Mouse (Mus musculus): ENCODE measurements at regions not wholly inside any gene's neighbourhood (a gene's known extent, or its start where the extent isn't known, plus 50 kb on each side); places are given as distances from the start of the nearest gene placed in this dataset.

DNA sequence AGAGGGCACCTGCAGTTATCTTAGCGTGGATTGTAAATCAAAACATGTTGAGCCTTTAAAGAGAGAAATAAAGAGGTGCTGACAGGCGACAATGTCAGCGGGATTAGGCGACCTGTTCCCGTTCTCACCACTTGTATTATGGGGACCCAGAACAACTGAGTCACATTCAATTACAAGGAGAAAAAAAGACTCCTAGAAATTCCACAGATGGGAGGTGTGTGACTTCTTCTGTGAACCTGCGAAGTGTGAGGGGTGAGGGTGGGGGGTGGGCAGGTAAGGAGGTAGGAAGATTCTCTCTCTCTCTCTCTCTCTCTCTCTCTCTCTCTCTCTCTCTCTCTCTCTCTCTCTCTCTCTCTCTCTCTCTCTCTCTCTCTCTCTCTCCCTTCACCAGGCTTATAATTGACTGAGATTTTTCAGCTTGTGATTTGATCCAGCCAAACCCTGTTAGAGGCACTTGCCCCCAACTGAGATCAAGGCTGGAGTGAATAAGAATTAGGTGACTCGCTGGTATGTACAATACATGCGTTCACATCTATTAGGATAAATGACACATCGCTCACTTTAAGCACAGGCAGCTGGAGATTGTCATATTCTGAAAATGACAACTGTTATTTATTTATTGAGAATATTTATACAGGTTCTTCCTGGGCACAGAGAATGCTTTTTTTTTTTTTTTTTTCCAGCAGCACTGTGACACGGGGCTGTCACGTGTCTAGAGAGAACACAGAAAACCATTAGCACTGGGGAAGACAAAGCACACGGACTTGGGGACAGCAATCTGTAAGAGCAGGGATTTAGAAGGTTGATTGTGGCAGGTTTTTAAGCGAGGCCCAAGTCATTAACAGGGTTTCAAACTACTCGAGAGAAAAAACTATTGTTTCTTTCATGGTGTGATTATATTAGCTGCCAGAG is 119.2 kb downstream of the Sem1 start:
- Histone ChIP-seq H3K9ac (ENCODE audit: low read depth, low read length) (no peak overlapping the region), H3K4me2 (no peak overlapping the region; the same call in 1 of the 2 replicates), H3K27ac (ENCODE audit: low read depth, low read length) (no peak overlapping the region), H3K4me1 (ENCODE audit: control insufficient read depth, insufficient read depth, low read length) (peaks cover 4% of the 10 kb centered on the region), H3K36me3 (ENCODE audit: control insufficient read depth, insufficient read depth, low read length) (no peaks in the 10 kb centered on the region), H3K27me3 (ENCODE audit: control insufficient read depth, insufficient read depth, low read length) (no peaks in the 10 kb centered on the region), H3K4me3 (ENCODE audit: low read depth, low read length) (no peak overlapping the region), H3K9me3 (replicated peaks; ENCODE audit: control insufficient read depth, low read length) (no peaks in the 10 kb centered on the region)
- no peak for ATAC-seq (replicated peaks; ENCODE audit: insufficient number of reproducible peaks, low FRiP score, low TSS enrichment)
- 27% methylated on average over 14 of the region's 14 CpGs for WGBS (ENCODE audit: insufficient replicate concordance)

DNA sequence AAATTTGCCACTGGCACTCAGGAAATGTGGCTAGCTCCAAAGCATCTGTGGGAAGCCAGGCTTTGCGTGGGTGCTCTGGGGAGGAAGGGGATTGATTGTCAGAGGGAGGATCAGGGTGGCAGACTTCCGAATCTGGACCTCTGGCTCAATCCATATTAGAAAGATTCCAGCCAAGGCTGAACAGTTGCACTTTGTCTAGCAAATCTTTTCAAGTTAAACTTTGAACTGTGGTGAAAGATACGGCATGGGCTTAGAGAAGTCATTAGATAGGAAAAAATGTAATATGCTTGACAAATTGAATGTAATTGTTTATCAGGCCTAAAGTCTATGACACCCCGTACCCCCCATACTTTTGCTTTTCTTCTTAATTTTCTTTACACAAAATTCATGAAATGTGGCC is 120.7 kb downstream of the Sem1 start:
- no peak overlapping the region for H3K27ac ChIP-seq (ENCODE audit: low read depth, low read length)
- no peaks in the 10 kb centered on the region for H3K9me3 ChIP-seq (replicated peaks; ENCODE audit: control insufficient read depth, low read length)
- no peaks in the 10 kb centered on the region for H3K36me3 ChIP-seq (ENCODE audit: control insufficient read depth, insufficient read depth, low read length)
- no peak overlapping the region for H3K4me2 ChIP-seq
- no peak for ATAC-seq (replicated peaks; ENCODE audit: insufficient number of reproducible peaks, low FRiP score, low TSS enrichment)
- WGBS (ENCODE audit: insufficient replicate concordance), result 75% methylated on average over 4 of the region's 4 CpGs
- no peaks in the 10 kb centered on the region for H3K27me3 ChIP-seq (ENCODE audit: control insufficient read depth, insufficient read depth, low read length)
- H3K4me1 ChIP-seq (ENCODE audit: control insufficient read depth, insufficient read depth, low read length), result peaks cover 4% of the 10 kb centered on the region
- no peak overlapping the region for H3K9ac ChIP-seq (ENCODE audit: low read depth, low read length)
- H3K4me3 ChIP-seq (ENCODE audit: low read depth, low read length), result no peak overlapping the region

DNA sequence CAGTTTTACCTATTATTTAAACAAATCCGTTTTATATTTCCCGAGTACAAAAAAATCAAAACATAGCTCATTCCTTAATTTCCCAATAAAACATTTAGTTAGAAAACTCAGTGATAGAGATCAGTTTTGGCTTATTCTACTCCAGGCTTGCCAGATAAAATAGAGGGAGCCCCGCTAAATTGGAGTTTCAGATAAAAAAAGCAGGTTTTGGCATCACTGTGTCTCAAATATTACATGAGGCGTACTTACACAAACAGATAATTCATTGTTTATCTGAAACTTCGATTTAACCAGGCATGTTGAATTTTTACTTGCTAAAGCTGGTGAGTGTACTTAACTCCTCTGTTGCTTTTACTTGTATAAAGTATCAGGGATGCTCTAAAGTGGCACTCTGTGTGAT is 121.5 kb downstream of the Sem1 start:
- no peaks in the 10 kb centered on the region for H3K9me3 ChIP-seq (replicated peaks; ENCODE audit: control insufficient read depth, low read length)
- H3K27ac ChIP-seq (ENCODE audit: low read depth, low read length), result no peak overlapping the region
- 78% methylated on average over 5 of the region's 5 CpGs for WGBS (ENCODE audit: insufficient replicate concordance)
- ATAC-seq (replicated peaks; ENCODE audit: insufficient number of reproducible peaks, low FRiP score, low TSS enrichment), result no peak
- no peak overlapping the region for H3K4me3 ChIP-seq (ENCODE audit: low read depth, low read length)
- peaks cover 4% of the 10 kb centered on the region for H3K4me1 ChIP-seq (ENCODE audit: control insufficient read depth, insufficient read depth, low read length)
- no peak overlapping the region for H3K9ac ChIP-seq (ENCODE audit: low read depth, low read length)
- H3K27me3 ChIP-seq (ENCODE audit: control insufficient read depth, insufficient read depth, low read length), result no peaks in the 10 kb centered on the region
- no peak overlapping the region for H3K4me2 ChIP-seq
- no peaks in the 10 kb centered on the region for H3K36me3 ChIP-seq (ENCODE audit: control insufficient read depth, insufficient read depth, low read length)

DNA sequence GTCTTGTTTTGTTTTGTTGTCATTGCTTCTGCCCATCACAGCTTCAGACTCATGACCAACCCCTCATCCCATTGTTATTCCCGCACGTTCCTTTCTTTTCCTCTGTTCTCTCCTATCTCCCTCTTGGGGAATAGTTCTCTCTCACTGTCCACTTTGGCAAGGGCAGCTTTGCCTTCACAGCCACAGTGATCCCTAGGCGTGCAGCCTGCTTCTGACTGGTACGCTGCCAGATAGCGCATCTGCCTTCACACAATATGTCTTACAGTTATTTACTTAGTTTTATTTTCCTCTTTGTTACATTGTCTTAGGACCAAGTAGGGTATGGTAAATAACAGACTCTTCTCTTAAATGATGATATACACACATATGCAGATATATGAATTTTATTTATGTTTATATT is 122.9 kb downstream of the Sem1 start:
- Histone ChIP-seq H3K9me3 (replicated peaks; ENCODE audit: control insufficient read depth, low read length) (no peaks in the 10 kb centered on the region), H3K27me3 (ENCODE audit: control insufficient read depth, insufficient read depth, low read length) (no peaks in the 10 kb centered on the region), H3K4me3 (ENCODE audit: low read depth, low read length) (no peak overlapping the region), H3K27ac (ENCODE audit: low read depth, low read length) (no peak overlapping the region), H3K4me1 (ENCODE audit: control insufficient read depth, insufficient read depth, low read length) (peaks cover 4% of the 10 kb centered on the region), H3K9ac (ENCODE audit: low read depth, low read length) (no peak overlapping the region), H3K36me3 (ENCODE audit: control insufficient read depth, insufficient read depth, low read length) (no peaks in the 10 kb centered on the region), H3K4me2 (no peak overlapping the region)
- ATAC-seq (replicated peaks; ENCODE audit: insufficient number of reproducible peaks, low FRiP score, low TSS enrichment), result no peak
- WGBS (ENCODE audit: insufficient replicate concordance), result 82% methylated on average over 5 of the region's 5 CpGs

DNA sequence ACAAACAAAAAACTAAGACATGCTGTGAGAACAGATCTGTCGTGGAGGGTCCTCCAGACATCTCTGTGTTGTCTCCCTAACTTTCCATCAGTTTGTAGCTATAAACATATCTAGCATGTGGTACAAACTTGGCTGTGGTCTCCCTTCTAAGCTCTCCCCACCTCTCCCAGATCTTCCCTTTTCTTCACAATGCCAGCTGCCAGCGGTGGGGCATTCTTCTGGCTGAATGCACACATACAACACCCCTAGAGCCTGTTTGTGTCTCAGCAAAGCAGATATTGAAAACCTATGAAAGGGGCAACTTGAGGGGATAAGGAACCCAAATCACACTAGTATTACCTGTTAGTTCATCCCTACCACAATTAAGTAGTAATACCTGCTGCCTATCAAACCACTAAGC is 124.1 kb downstream of the Sem1 start:
- H3K4me1 ChIP-seq (ENCODE audit: control insufficient read depth, insufficient read depth, low read length), result no peaks in the 10 kb centered on the region
- 85% methylated on average over 2 of the region's 2 CpGs for WGBS (ENCODE audit: insufficient replicate concordance)
- no peaks in the 10 kb centered on the region for H3K9me3 ChIP-seq (replicated peaks; ENCODE audit: control insufficient read depth, low read length)
- H3K4me2 ChIP-seq, result no peak overlapping the region
- H3K36me3 ChIP-seq (ENCODE audit: control insufficient read depth, insufficient read depth, low read length), result no peaks in the 10 kb centered on the region
- H3K27me3 ChIP-seq (ENCODE audit: control insufficient read depth, insufficient read depth, low read length), result no peaks in the 10 kb centered on the region
- ATAC-seq (replicated peaks; ENCODE audit: insufficient number of reproducible peaks, low FRiP score, low TSS enrichment), result no peak
- H3K27ac ChIP-seq (ENCODE audit: low read depth, low read length), result no peak overlapping the region
- H3K4me3 ChIP-seq (ENCODE audit: low read depth, low read length), result no peak overlapping the region
- no peak overlapping the region for H3K9ac ChIP-seq (ENCODE audit: low read depth, low read length)

DNA sequence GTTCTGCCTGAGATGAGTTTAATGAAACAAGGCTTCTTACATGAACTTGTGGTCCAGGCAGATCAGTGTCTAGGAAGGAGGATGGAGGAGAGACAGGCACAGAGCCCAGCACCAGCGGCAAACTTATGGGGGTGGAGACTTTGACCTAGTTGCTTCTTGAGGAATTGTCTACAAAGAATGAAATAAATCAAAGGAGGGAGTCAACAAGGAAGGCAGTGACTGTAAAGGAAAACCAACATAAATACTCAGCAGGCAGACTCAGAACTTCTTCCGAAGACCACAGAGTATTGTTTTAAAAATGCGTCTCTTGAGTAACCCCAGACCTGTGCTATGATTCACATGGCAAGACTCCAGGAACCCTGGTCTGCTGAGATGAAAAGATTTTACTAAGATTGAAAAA is 143.6 kb downstream of the Sem1 start:
- H3K4me1 ChIP-seq (ENCODE audit: control insufficient read depth, insufficient read depth, low read length), result no peaks in the 10 kb centered on the region
- H3K36me3 ChIP-seq (ENCODE audit: control insufficient read depth, insufficient read depth, low read length), result no peaks in the 10 kb centered on the region
- no peaks in the 10 kb centered on the region for H3K27me3 ChIP-seq (ENCODE audit: control insufficient read depth, insufficient read depth, low read length)
- no peak overlapping the region for H3K4me2 ChIP-seq
- WGBS (ENCODE audit: insufficient replicate concordance), result 72% methylated on average over 3 of the region's 3 CpGs
- no peak for ATAC-seq (replicated peaks; ENCODE audit: insufficient number of reproducible peaks, low FRiP score, low TSS enrichment)
- no peak overlapping the region for H3K27ac ChIP-seq (ENCODE audit: low read depth, low read length)
- H3K9ac ChIP-seq (ENCODE audit: low read depth, low read length), result no peak overlapping the region
- no peak overlapping the region for H3K4me3 ChIP-seq (ENCODE audit: low read depth, low read length)
- no peaks in the 10 kb centered on the region for H3K9me3 ChIP-seq (replicated peaks; ENCODE audit: control insufficient read depth, low read length)

DNA sequence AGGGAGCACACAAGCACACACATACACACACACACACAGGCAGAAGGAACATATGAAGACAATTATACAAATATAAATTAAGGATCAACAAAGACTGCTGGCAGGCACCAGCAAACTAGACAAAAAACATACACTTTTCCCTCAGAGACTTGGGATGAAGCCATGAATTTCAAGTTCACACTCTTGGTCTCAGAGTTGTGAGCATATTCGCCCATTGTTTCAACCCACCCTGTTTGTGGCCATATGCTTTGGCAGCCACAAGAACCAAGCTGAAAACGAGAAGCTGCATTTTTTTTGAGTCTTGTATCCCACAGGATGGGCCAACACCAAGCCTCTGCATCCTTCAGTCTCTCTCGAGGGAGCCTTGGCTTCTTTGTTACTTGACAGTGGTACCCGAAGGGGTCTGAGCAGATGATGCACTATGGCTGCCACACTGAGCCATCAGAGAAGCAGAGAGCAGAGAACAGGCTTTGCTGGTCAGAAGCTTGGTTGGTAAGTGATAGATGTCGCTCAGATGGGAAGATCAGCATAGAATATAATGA is 144.1 kb downstream of the Sem1 start:
- H3K27me3 ChIP-seq (ENCODE audit: control insufficient read depth, insufficient read depth, low read length), result no peaks in the 10 kb centered on the region
- H3K36me3 ChIP-seq (ENCODE audit: control insufficient read depth, insufficient read depth, low read length), result no peaks in the 10 kb centered on the region
- H3K27ac ChIP-seq (ENCODE audit: low read depth, low read length), result no peak overlapping the region
- no peak for ATAC-seq (replicated peaks; ENCODE audit: insufficient number of reproducible peaks, low FRiP score, low TSS enrichment)
- no peak overlapping the region for H3K4me2 ChIP-seq
- no peak overlapping the region for H3K9ac ChIP-seq (ENCODE audit: low read depth, low read length)
- H3K4me3 ChIP-seq (ENCODE audit: low read depth, low read length), result no peak overlapping the region
- no peaks in the 10 kb centered on the region for H3K9me3 ChIP-seq (replicated peaks; ENCODE audit: control insufficient read depth, low read length)
- H3K4me1 ChIP-seq (ENCODE audit: control insufficient read depth, insufficient read depth, low read length), result no peaks in the 10 kb centered on the region
- WGBS (ENCODE audit: insufficient replicate concordance), result 72% methylated on average over 5 of the region's 5 CpGs

DNA sequence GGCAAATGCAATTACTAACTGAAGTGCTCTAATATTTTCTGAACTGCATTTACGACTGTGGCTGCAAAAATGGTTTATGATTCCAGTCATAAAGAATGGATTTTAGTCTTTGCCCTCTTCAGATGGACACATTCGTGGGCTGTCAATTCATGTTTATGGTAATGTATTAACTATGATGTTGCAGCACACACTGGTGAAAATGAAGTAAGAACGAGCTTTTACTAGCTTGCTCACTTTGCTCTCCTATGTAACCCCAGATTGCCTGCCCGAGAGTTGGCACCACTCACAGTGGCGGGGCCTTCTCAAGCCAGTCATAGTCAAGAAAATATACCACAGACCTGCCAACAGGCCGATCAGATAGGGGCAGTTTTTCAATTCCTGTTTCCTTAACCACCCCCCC is 145.3 kb downstream of the Sem1 start:
- WGBS (ENCODE audit: insufficient replicate concordance), result 75% methylated on average over 6 of the region's 6 CpGs

More for the DNA sequence above, 145.3 kb downstream of the Sem1 start:
- H3K4me1 ChIP-seq (ENCODE audit: control insufficient read depth, insufficient read depth, low read length), result no peaks in the 10 kb centered on the region
- no peak overlapping the region for H3K27ac ChIP-seq (ENCODE audit: low read depth, low read length)
- H3K36me3 ChIP-seq (ENCODE audit: control insufficient read depth, insufficient read depth, low read length), result no peaks in the 10 kb centered on the region
- H3K9ac ChIP-seq (ENCODE audit: low read depth, low read length), result no peak overlapping the region
- H3K27me3 ChIP-seq (ENCODE audit: control insufficient read depth, insufficient read depth, low read length), result no peaks in the 10 kb centered on the region
- no peaks in the 10 kb centered on the region for H3K9me3 ChIP-seq (replicated peaks; ENCODE audit: control insufficient read depth, low read length)
- H3K4me3 ChIP-seq (ENCODE audit: low read depth, low read length), result no peak overlapping the region
- H3K4me2 ChIP-seq, result no peak overlapping the region
- ATAC-seq (replicated peaks; ENCODE audit: insufficient number of reproducible peaks, low FRiP score, low TSS enrichment), result no peak
